Mouse (Mus musculus): Measurements from ENCODE around the gene Twsg1.

Twsg1 gene

GRCm38 (mm10) chr17:65933741-65934140 lies 17.3 kb downstream of the Twsg1 start:
- no peak for DNase-seq (ENCODE audit: low read depth, low spot score)

- no peak for DNase-seq (ENCODE audit: low read depth, low spot score)
Measured at GRCm38 (mm10) chr17:65931525-65931924, 19.5 kb downstream of the Twsg1 start.

- no peak for DNase-seq (ENCODE audit: low read depth, low spot score)
Measured at GRCm38 (mm10) chr17:65930960-65931359, 20.1 kb downstream of the Twsg1 start.

- DNase-seq (ENCODE audit: low read depth, low spot score): no peak
Measured at GRCm38 (mm10) chr17:65930158-65930826, 20.7 kb downstream of the Twsg1 start.

- DNase-seq (ENCODE audit: low read depth, low spot score): no peak
Measured at GRCm38 (mm10) chr17:65929319-65929978, 21.6 kb downstream of the Twsg1 start.

- no peak for DNase-seq (ENCODE audit: low read depth, low spot score)
Measured at GRCm38 (mm10) chr17:65927077-65927476, 23.9 kb downstream of the Twsg1 start.

GRCm38 (mm10) chr17:65924218-65924617 lies 26.8 kb downstream of the Twsg1 start:
- DNase-seq (ENCODE audit: low read depth, low spot score): no peak

GRCm38 (mm10) chr17:65921975-65922374 lies 29.1 kb downstream of the Twsg1 start:
- DNase-seq (ENCODE audit: low read depth, low spot score): no peak

GRCm38 (mm10) chr17:65919235-65919634 lies 31.8 kb downstream of the Twsg1 start:
- DNase-seq (ENCODE audit: low read depth, low spot score): no peak

- DNase-seq (ENCODE audit: low read depth, low spot score): no peak
Measured at GRCm38 (mm10) chr17:65916135-65916668, 34.8 kb downstream of the Twsg1 start.

- DNase-seq (ENCODE audit: low read depth, low spot score): no peak
Measured at GRCm38 (mm10) chr17:65914083-65914482, 36.9 kb downstream of the Twsg1 start.

GRCm38 (mm10) chr17:65912202-65912601 lies 38.8 kb downstream of the Twsg1 start:
- no peak for DNase-seq (ENCODE audit: low read depth, low spot score)

GRCm38 (mm10) chr17:65911285-65912069 lies 39.5 kb downstream of the Twsg1 start:
- DNase-seq (ENCODE audit: low read depth, low spot score): no peak

- DNase-seq (ENCODE audit: low read depth, low spot score): no peak
Measured at GRCm38 (mm10) chr17:65908270-65908669, 42.8 kb downstream of the Twsg1 start.

- DNase-seq (ENCODE audit: low read depth, low spot score): no peak
Measured at GRCm38 (mm10) chr17:65906895-65907401, 44.1 kb downstream of the Twsg1 start.

GRCm38 (mm10) chr17:65906313-65906894 lies 44.6 kb downstream of the Twsg1 start:
- DNase-seq (ENCODE audit: low read depth, low spot score): no peak

GRCm38 (mm10) chr17:65905241-65905640 lies 45.8 kb downstream of the Twsg1 start:
- no peak for DNase-seq (ENCODE audit: low read depth, low spot score)

GRCm38 (mm10) chr17:65903826-65904225 lies 47.2 kb downstream of the Twsg1 start:
- no peak for DNase-seq (ENCODE audit: low read depth, low spot score)

GRCm38 (mm10) chr17:65903011-65903410 lies 48.0 kb downstream of the Twsg1 start:
- no peak for DNase-seq (ENCODE audit: low read depth, low spot score)

GRCm38 (mm10) chr17:65902281-65902680 lies 48.7 kb downstream of the Twsg1 start:
- DNase-seq (ENCODE audit: low read depth, low spot score): no peak

GRCm38 (mm10) chr17:65896016-65896415 lies 55.0 kb downstream of the Twsg1 start:
- no peak for DNase-seq (ENCODE audit: low read depth, low spot score)

- no peak for DNase-seq (ENCODE audit: low read depth, low spot score)
Measured at GRCm38 (mm10) chr17:65889476-65889875, 61.5 kb downstream of the Twsg1 start.

Measured in embryo, embryonic 11.5 days (tissue).